Mouse (Mus musculus): Measurements from ENCODE around the gene Chrnd. TPM values are rescaled to one million over a fixed set of nuclear protein-coding genes. Genes with fewer than 3 reads are reported as not detected.

The Chrnd gene
- polyA plus RNA-seq, 1 experiment, result 0.05 TPM

DNA sequence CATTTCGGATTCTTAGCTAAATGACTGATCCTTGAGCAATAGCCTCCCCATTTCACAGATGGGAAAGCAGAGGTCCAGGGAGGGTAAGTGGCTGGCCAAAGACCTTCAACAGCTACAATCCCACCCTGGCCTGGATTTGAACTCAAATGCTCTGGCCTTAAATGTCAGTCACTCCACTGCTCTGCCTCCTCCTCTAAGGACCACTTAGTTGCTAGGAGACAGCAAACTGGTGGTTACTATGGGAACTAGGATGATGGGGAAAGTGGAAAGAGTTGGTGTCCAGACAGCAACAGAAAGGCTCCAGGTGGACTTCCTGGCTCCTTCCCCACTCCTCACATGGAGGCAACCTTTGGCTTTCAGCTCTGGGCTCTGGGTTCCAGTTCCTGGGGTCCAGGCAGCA is 19.1 kb upstream of the Chrnd start:
- Histone ChIP-seq H3K27ac (ENCODE audit: insufficient read depth, low read depth, low read length) (no peak overlapping the region), H3K27me3 (ENCODE audit: control insufficient read depth, insufficient read depth, low read length) (peaks cover 13% of the 10 kb centered on the region), H3K4me3 (ENCODE audit: low read depth, low read length) (no peak overlapping the region), H3K36me3 (ENCODE audit: control insufficient read depth, insufficient read depth, low read length) (no peaks in the 10 kb centered on the region), H3K4me1 (ENCODE audit: control insufficient read depth, insufficient read depth, insufficient read length, low read length) (no peaks in the 10 kb centered on the region)
- TF ChIP-seq POLR2A (IDR thresholded peaks at IDR 0.05; ENCODE audit: low read depth, low read length) (no peak), CTCF (IDR thresholded peaks at IDR 0.05; ENCODE audit: extremely low read depth, insufficient read length, insufficient replicate concordance, low read depth, low read length) (no peak)
- 78% methylated on average over 1 of the region's 1 CpGs for WGBS

DNA sequence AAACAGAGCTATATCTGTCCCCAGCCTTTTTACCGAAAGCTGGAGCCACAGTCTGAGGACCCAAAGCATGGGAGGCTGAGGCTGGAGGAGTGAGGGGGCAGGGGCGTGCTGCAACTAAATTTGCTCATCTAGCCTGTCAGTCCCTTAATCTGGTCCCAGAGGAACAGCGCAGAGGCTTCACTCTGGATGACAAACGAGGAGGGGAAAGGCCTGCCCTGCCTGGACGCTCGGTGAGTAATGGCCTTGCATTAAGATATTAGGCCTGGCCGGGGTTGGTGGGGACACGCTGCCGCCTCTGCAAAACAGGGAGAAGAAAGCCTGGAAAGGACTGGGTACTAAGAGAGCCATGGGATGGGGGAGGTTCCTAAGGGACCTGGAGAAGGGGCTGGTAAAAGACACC is 18.1 kb upstream of the Chrnd start:
- H3K4me1 ChIP-seq (ENCODE audit: control insufficient read depth, insufficient read depth, insufficient read length, low read length), result no peaks in the 10 kb centered on the region
- WGBS, result 80% methylated on average over 9 of the region's 9 CpGs
- TF ChIP-seq CTCF (IDR thresholded peaks at IDR 0.05; ENCODE audit: extremely low read depth, insufficient read length, insufficient replicate concordance, low read depth, low read length) (no peak), POLR2A (IDR thresholded peaks at IDR 0.05; ENCODE audit: low read depth, low read length) (no peak)

DNA sequence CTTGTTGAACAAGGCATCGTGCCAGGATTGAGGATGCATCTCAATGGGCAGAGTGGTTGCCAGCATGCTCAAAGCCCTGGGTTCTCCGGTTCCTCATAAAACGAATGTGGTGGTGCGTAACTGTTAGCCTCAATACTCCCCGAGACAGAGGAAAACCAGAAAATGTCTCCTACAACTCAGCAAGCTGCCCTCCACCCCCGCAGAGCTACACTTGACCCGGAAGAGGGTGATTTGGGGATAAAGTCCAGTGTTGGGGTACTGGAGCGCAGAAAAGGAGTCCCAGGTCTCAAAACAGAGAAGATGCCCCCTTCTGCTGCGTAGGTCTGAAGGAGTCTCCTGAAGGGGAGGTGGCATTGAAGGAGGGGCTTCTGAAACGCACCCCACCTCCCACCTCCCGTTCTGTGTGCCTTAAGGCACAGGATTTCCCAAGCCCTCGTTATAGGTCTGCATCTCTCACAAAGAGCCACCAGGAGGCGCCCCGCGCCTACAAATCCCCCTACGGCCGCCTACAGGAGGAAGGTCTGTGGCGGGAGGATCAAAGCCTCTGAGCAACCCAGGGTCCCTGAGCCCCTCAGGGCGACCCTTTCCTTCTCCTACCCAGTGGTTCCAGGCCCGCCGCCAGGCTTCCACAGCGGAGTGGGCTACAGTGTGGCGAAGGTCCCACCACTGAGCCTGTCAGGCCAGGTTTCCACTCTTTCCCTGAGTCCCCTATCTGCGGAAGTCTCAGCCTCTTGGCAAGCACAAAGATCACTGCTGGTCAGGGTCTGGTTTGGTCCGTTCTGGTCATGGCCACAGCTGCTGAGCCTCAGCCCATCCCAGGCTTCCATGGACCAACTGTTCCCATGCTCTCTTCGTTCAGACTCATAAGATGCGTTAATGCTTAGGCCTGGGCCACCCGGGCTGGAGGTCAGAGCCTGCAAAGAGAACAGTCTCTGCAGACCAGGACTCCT is 16.1 kb upstream of the Chrnd start:
- H3K4me3 ChIP-seq (ENCODE audit: low read depth, low read length), result 0 out of 2 replicates have a peak overlapping the region, but pooled peaks have one; percentile 13
- peak; percentile 76; the same call in 1 of the 2 replicates for TF ChIP-seq CTCF (IDR thresholded peaks at IDR 0.05; ENCODE audit: extremely low read depth, insufficient read length, insufficient replicate concordance, low read depth, low read length)
- TF ChIP-seq POLR2A (IDR thresholded peaks at IDR 0.05; ENCODE audit: low read depth, low read length), result no peak
- peaks cover 12% of the 10 kb centered on the region; the same call in 1 of the 2 replicates for H3K27me3 ChIP-seq (ENCODE audit: control insufficient read depth, insufficient read depth, low read length)
- WGBS, result 24% methylated on average over 28 of the region's 28 CpGs
- no peaks in the 10 kb centered on the region for H3K4me1 ChIP-seq (ENCODE audit: control insufficient read depth, insufficient read depth, insufficient read length, low read length)
- no peak overlapping the region for H3K27ac ChIP-seq (ENCODE audit: insufficient read depth, low read depth, low read length)
- H3K36me3 ChIP-seq (ENCODE audit: control insufficient read depth, insufficient read depth, low read length), result no peaks in the 10 kb centered on the region

More for the DNA sequence above, 18.1 kb upstream of the Chrnd start:
- Histone ChIP-seq H3K36me3 (ENCODE audit: control insufficient read depth, insufficient read depth, low read length) (no peaks in the 10 kb centered on the region), H3K27ac (ENCODE audit: insufficient read depth, low read depth, low read length) (no peak overlapping the region), H3K27me3 (ENCODE audit: control insufficient read depth, insufficient read depth, low read length) (peaks cover 13% of the 10 kb centered on the region; the same call in 1 of the 2 replicates), H3K4me3 (ENCODE audit: low read depth, low read length) (no peak overlapping the region)

DNA sequence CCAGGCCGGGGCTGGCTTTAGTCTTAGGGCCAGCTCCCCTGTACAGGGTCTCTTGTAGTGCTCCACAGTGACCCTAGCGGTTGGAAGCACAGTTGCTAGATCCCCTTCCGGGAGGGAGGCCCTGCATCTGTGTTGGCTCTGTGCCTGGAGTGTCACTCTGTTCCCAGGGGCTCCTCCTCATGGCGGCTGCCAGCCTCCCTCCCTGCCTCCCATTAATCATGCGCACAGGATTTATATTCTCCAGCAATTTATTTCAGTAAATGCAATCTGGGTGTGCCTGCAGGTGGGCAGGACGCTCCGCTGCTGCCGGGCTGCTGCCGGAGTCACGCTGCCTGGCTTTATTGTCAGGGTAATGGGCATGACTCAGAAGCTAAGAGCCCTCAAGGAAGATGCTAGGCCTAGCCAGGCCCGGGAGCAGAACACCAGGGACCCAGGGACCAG is 14.5 kb upstream of the Chrnd start:
- no peak overlapping the region for H3K4me3 ChIP-seq (ENCODE audit: low read depth, low read length)
- TF ChIP-seq CTCF (IDR thresholded peaks at IDR 0.05; ENCODE audit: extremely low read depth, insufficient read length, insufficient replicate concordance, low read depth, low read length) (no peak), POLR2A (IDR thresholded peaks at IDR 0.05; ENCODE audit: low read depth, low read length) (no peak)
- H3K27ac ChIP-seq (ENCODE audit: insufficient read depth, low read depth, low read length), result no peak overlapping the region
- no peaks in the 10 kb centered on the region for H3K36me3 ChIP-seq (ENCODE audit: control insufficient read depth, insufficient read depth, low read length)
- H3K27me3 ChIP-seq (ENCODE audit: control insufficient read depth, insufficient read depth, low read length), result no peaks in the 10 kb centered on the region
- no peaks in the 10 kb centered on the region for H3K4me1 ChIP-seq (ENCODE audit: control insufficient read depth, insufficient read depth, insufficient read length, low read length)
- 13% methylated on average over 11 of the region's 11 CpGs for WGBS

DNA sequence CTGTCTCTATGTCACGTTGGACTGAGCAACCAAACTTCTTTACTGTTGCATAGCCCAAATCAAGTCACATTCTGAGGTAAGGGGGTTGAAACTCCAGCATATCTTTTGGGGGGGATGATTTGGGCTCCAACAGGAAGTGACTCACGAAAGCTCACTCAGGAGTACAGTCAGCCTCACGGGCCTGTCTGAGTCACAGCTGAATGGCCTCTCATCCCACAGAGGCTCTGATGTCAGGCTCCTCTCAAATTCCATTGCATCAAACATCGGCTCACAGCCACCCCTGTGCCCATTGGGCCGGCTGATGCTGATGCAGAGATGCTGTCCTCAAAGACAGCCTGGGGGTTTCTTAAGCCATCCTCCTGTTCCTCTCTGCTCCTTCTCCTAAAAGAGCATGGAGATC is 9.5 kb upstream of the Chrnd start:
- H3K27ac ChIP-seq (ENCODE audit: insufficient read depth, low read depth, low read length), result no peak overlapping the region
- H3K4me1 ChIP-seq (ENCODE audit: control insufficient read depth, insufficient read depth, insufficient read length, low read length), result peaks cover 3% of the 10 kb centered on the region; the same call in 1 of the 2 replicates
- no peak overlapping the region for H3K4me3 ChIP-seq (ENCODE audit: low read depth, low read length)
- TF ChIP-seq CTCF (IDR thresholded peaks at IDR 0.05; ENCODE audit: extremely low read depth, insufficient read length, insufficient replicate concordance, low read depth, low read length), result no peak
- no peak for TF ChIP-seq POLR2A (IDR thresholded peaks at IDR 0.05; ENCODE audit: low read depth, low read length)
- no peaks in the 10 kb centered on the region for H3K36me3 ChIP-seq (ENCODE audit: control insufficient read depth, insufficient read depth, low read length)
- H3K27me3 ChIP-seq (ENCODE audit: control insufficient read depth, insufficient read depth, low read length), result peaks cover 5% of the 10 kb centered on the region; the same call in 1 of the 2 replicates
- 46% methylated on average over 5 of the region's 5 CpGs for WGBS

DNA sequence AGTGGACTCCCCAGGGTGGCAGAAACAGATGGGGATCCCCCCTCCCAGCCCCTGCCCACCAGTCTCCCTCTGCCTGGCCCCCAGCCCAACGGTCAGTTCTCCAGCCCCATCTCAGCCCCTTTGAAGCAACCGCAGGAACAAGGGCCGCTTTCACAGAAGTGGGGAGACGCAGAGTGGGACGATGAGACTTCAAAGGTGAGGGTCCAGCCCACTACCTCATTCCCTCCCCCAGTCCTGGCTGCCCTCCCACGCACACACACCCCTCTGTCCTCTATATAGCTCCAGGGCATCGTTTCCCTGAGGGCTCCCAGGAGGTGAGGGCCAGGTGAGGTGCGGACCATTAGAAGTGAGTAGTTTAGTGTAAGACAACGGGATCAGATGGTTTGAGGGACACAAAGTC is 7.4 kb upstream of the Chrnd start, which contains the start of gene Prss56:
Gene Prss56 (plus strand): TSS at position 301 of the 400 bp plus-strand sequence.
- TF ChIP-seq POLR2A (IDR thresholded peaks at IDR 0.05; ENCODE audit: low read depth, low read length) (no peak), CTCF (IDR thresholded peaks at IDR 0.05; ENCODE audit: extremely low read depth, insufficient read length, insufficient replicate concordance, low read depth, low read length) (no peak)
- peaks cover 18% of the 10 kb centered on the region for H3K27me3 ChIP-seq (ENCODE audit: control insufficient read depth, insufficient read depth, low read length)
- WGBS, result 66% methylated on average over 9 of the region's 9 CpGs

More for the DNA sequence above, 7.4 kb upstream of the Chrnd start, which contains the start of gene Prss56:
- no peaks in the 10 kb centered on the region for H3K36me3 ChIP-seq (ENCODE audit: control insufficient read depth, insufficient read depth, low read length)
- peaks cover 11% of the 10 kb centered on the region; the same call in 1 of the 2 replicates for H3K4me1 ChIP-seq (ENCODE audit: control insufficient read depth, insufficient read depth, insufficient read length, low read length)
- no peak within 1 kb of the TSS for H3K27ac ChIP-seq (ENCODE audit: insufficient read depth, low read depth, low read length)
- H3K4me3 ChIP-seq (ENCODE audit: low read depth, low read length), result no peak within 1 kb of the TSS

Measured in small intestine, adult 2 months (tissue).